Mouse (Mus musculus) megakaryocyte, embryonic 14.5 days (primary cell): ENCODE data around the gene B4galt4.

ENCODE experiments used
- FLI1 ChIP-seq: IDR thresholded peaks from 2 replicates; pipeline ENCODE4 v1.6.1; 2012; ENCODE audit warnings: low read length, inconsistent platforms, mixed read lengths
- GATA1 ChIP-seq: IDR thresholded peaks from 3 replicates; pipeline ENCODE4 v1.6.1; 2012; ENCODE audit warnings: mixed read lengths, low read length, inconsistent platforms, borderline replicate concordance

DNA sequence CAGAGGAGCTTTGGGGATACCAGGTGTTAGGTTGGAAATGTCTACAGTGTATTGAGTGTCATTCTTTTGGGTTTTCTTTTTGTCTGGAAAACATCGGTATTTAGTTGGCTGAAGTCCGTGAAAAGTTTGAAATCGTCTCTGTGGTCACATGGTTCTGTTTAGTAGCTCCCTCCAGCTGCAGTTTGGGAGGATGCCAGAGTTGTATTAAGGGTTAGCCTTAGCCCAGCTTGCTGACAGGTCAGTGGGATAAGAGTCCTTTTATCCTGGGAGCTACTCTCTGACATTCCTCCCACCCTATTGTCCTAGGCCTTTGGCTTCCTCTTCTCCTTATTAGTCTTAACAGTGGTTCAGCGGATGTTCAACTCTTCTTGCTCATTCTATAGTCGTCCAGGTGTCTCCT lies 19.9 kb downstream of the B4galt4 start:
- TF ChIP-seq GATA1 = no peak
- TF ChIP-seq FLI1 = no peak
